ENCODE assay signal across 8 mouse cellular contexts in genomic region chr16:18426215-18426791, GRCm38 (mm10). TPM values are rescaled to one million over a fixed set of nuclear protein-coding genes. Genes with fewer than 3 reads are reported as not detected.
DNase-seq lines count a peak whose midpoint lies in the region; ATAC-seq and TF ChIP-seq lines count a peak whose summit lies in the region.

Gene Txnrd2 (plus strand): TSS chr16:18426384.

- H3K36me3 ChIP-seq in embryonic facial prominence, embryonic 12.5 days: no peaks in the 10 kb centered on the region; the same call in 1 of the 2 replicates
- H3K36me3 ChIP-seq in heart, adult 2 months (ENCODE audit: control insufficient read depth, insufficient read depth, low read length): peaks cover 16% of the 10 kb centered on the region
- peaks cover 7% of the 10 kb centered on the region; the same call in 1 of the 2 replicates for H3K36me3 ChIP-seq in limb, embryonic 15.5 days
- H3K36me3 ChIP-seq in midbrain, postnatal 0 days (ENCODE audit: insufficient read depth, low read length): 0 out of 2 replicates have a peak, but pooled peaks cover 3% of the 10 kb centered on the region

- intact Hi-C loops in heart, adult 2 months (cut with DNase I): loop anchor here (2.0 to 5.0 kb wide), 2 partner anchors 34 to 84 kb away; no protein-coding TSS in a partner anchor

- peak within 1 kb of the TSS; percentile 82 for H3K4me3 ChIP-seq in embryonic facial prominence, embryonic 12.5 days
- peak within 1 kb of the TSS; percentile 77 for H3K4me3 ChIP-seq in heart, adult 2 months
- H3K4me3 ChIP-seq in limb, embryonic 15.5 days: peak within 1 kb of the TSS; percentile 79
- peak within 1 kb of the TSS; percentile 81 for H3K4me3 ChIP-seq in midbrain, postnatal 0 days (ENCODE audit: low read depth, low read length)

- ATAC-seq in embryonic facial prominence, embryonic 12.5 days (ENCODE audit: insufficient number of reproducible peaks, insufficient read depth, low FRiP score, low TSS enrichment): peak; percentile 66
- peak; percentile 80 for ATAC-seq in limb, embryonic 15.5 days (ENCODE audit: insufficient number of reproducible peaks, low FRiP score, low TSS enrichment, low read depth)
- peak; percentile 87 for ATAC-seq in midbrain, postnatal 0 days (ENCODE audit: low FRiP score)

- TF ChIP-seq CTCF in heart, adult 2 months (IDR thresholded peaks at IDR 0.05): peak; percentile 72
- peak; percentile 65 for TF ChIP-seq CTCF in midbrain, postnatal 0 days (IDR thresholded peaks at IDR 0.05)

- H3K79me2 ChIP-seq in heart, adult 2 months (replicated peaks; ENCODE audit: control insufficient read depth, insufficient read depth, low read length): no peaks in the 10 kb centered on the region

- H3K9me3 ChIP-seq in embryonic facial prominence, embryonic 12.5 days: no peaks in the 10 kb centered on the region
- H3K9me3 ChIP-seq in limb, embryonic 15.5 days: no peaks in the 10 kb centered on the region
- H3K9me3 ChIP-seq in midbrain, postnatal 0 days (ENCODE audit: low read length): no peaks in the 10 kb centered on the region

- DNase-seq in layer of hippocampus, adult 11-12 months (ENCODE audit: low spot score): peak; percentile 78
- DNase-seq in layer of hippocampus, adult 9-10 months (ENCODE audit: low spot score): no peak
- peak; percentile 86 to 88 for DNase-seq in heart, adult 2 months
- DNase-seq in kidney, adult 8-10 months: peak; percentile 62 to 76
- DNase-seq in midbrain, postnatal 0 days (ENCODE audit: low spot score): peak; percentile 52
- DNase-seq in spleen, postnatal 10 days (ENCODE audit: low spot score in 2 of 2): peak; percentile 90 to 92

- no peak for TF ChIP-seq EP300 in heart, adult 2 months (IDR thresholded peaks at IDR 0.05; ENCODE audit: insufficient read depth, low read depth, low read length)

- H3K27me3 ChIP-seq in embryonic facial prominence, embryonic 12.5 days: no peaks in the 10 kb centered on the region
- no peaks in the 10 kb centered on the region for H3K27me3 ChIP-seq in heart, adult 2 months (ENCODE audit: control insufficient read depth, insufficient read depth, low read length)
- no peaks in the 10 kb centered on the region for H3K27me3 ChIP-seq in limb, embryonic 15.5 days
- no peaks in the 10 kb centered on the region for H3K27me3 ChIP-seq in midbrain, postnatal 0 days (ENCODE audit: insufficient read depth, low read length)

- WGBS in embryonic facial prominence, embryonic 12.5 days: under 1% methylated on average over 52 of the region's 52 CpGs
- under 1% methylated on average over 52 of the region's 52 CpGs for WGBS in heart, adult 2 months
- under 1% methylated on average over 52 of the region's 52 CpGs for WGBS in limb, embryonic 15.5 days
- WGBS in midbrain, postnatal 0 days: under 1% methylated on average over 44 of the region's 52 CpGs

- peaks cover 33% of the 10 kb centered on the region for H3K4me1 ChIP-seq in embryonic facial prominence, embryonic 12.5 days
- H3K4me1 ChIP-seq in heart, adult 2 months (ENCODE audit: control insufficient read depth, insufficient read depth, low read length): peaks cover 11% of the 10 kb centered on the region
- H3K4me1 ChIP-seq in limb, embryonic 15.5 days: peaks cover 34% of the 10 kb centered on the region
- 0 out of 2 replicates have a peak, but pooled peaks cover 8% of the 10 kb centered on the region for H3K4me1 ChIP-seq in midbrain, postnatal 0 days (ENCODE audit: insufficient read depth, low read length)

- no peak within 1 kb of the TSS for H3K27ac ChIP-seq in embryonic facial prominence, embryonic 12.5 days
- H3K27ac ChIP-seq in heart, adult 2 months: peak within 1 kb of the TSS; percentile 92
- peak within 1 kb of the TSS; percentile 87 for H3K27ac ChIP-seq in limb, embryonic 15.5 days
- peak within 1 kb of the TSS; percentile 83 for H3K27ac ChIP-seq in midbrain, postnatal 0 days (ENCODE audit: low read depth, low read length)

- H3K4me2 ChIP-seq in embryonic facial prominence, embryonic 12.5 days (replicated peaks): peak within 1 kb of the TSS; percentile 75
- H3K4me2 ChIP-seq in limb, embryonic 15.5 days: peak within 1 kb of the TSS; percentile 55
- peak within 1 kb of the TSS; percentile 90 for H3K4me2 ChIP-seq in midbrain, postnatal 0 days (ENCODE audit: low read depth, low read length, poor library complexity, severe bottlenecking)

- H3K9ac ChIP-seq in embryonic facial prominence, embryonic 12.5 days: peak within 1 kb of the TSS; percentile 66
- peak within 1 kb of the TSS; percentile 91 for H3K9ac ChIP-seq in heart, adult 2 months (ENCODE audit: low read depth, low read length)
- H3K9ac ChIP-seq in limb, embryonic 15.5 days: peak within 1 kb of the TSS; percentile 79
- H3K9ac ChIP-seq in midbrain, postnatal 0 days (replicated peaks; ENCODE audit: low read length, poor library complexity, severe bottlenecking): peak within 1 kb of the TSS; percentile 93

- TF ChIP-seq POLR2A in heart, adult 2 months (IDR thresholded peaks at IDR 0.05; ENCODE audit: insufficient read depth, low read depth, low read length): peak; percentile 59

RNA-seq across cellular contexts. Expression of gene Txnrd2, which starts in this region (rescaled TPM):
- 15.7 and 19.8 TPM in 2 replicates for polyA plus RNA-seq in embryonic facial prominence, embryonic 12.5 days (2016; fragmentation: Nextera tagmentation; extraction: Ambion mirVana)
- 10 to 100 TPM; 37.6 to 39.7 TPM for total RNA-seq in heart, adult 2 months (2021)
- polyA plus RNA-seq in heart, adult 2 months (2012; rRNA removed): 35.1 and 36.1 TPM in 2 replicates
- 16.5 and 16.8 TPM in 2 replicates for polyA plus RNA-seq in limb, embryonic 15.5 days (2015; fragmentation: Nextera tagmentation; extraction: Ambion mirVana)
- total RNA-seq in midbrain, postnatal 0 days (2014; rRNA removed): 13.3 and 22.9 TPM in 2 replicates
- 38.3 and 42.6 TPM in 2 replicates for polyA plus RNA-seq in midbrain, postnatal 0 days (2015; fragmentation: Nextera tagmentation; extraction: Ambion mirVana)
